Mouse (Mus musculus) yolk sac, embryonic 10.5 days (tissue): ENCODE measurements around the gene Gm11172.

ENCODE experiments used
- DNase-seq: peaks from one replicate; pipeline ENCODE4 v3.0.0-alpha.2; 2017; ENCODE audit warnings: low spot score

The Gm11172 gene

GRCm38 (mm10) chr16:10812865-10813371 lies at the start of gene Gm11172:
Gene Gm11172, plus strand, starts transcription at chr16:10812915.
- no peak for DNase-seq

GRCm38 (mm10) chr16:10763540-10764264 lies 49.0 kb upstream of the Gm11172 start:
- DNase-seq = no peak

- DNase-seq = no peak
Observed at GRCm38 (mm10) chr16:10764323-10764722, 48.4 kb upstream of the Gm11172 start.

GRCm38 (mm10) chr16:10767158-10767557 lies 45.6 kb upstream of the Gm11172 start:
- DNase-seq = peak; percentile 69

- DNase-seq = no peak
Observed at GRCm38 (mm10) chr16:10768821-10769220, 43.9 kb upstream of the Gm11172 start.

- no peak for DNase-seq
Observed at GRCm38 (mm10) chr16:10769661-10770060, 43.1 kb upstream of the Gm11172 start.

GRCm38 (mm10) chr16:10770531-10771325 lies 42.0 kb upstream of the Gm11172 start:
- no peak for DNase-seq

- DNase-seq = no peak
Observed at GRCm38 (mm10) chr16:10771769-10772510, 40.8 kb upstream of the Gm11172 start.

- no peak for DNase-seq
Observed at GRCm38 (mm10) chr16:10773543-10773942, 39.2 kb upstream of the Gm11172 start.

- no peak for DNase-seq
Observed at GRCm38 (mm10) chr16:10774726-10775125, 38.0 kb upstream of the Gm11172 start.

GRCm38 (mm10) chr16:10776322-10776721 lies 36.4 kb upstream of the Gm11172 start:
- no peak for DNase-seq

GRCm38 (mm10) chr16:10777579-10778160 lies 35.0 kb upstream of the Gm11172 start:
- no peak for DNase-seq

- DNase-seq = no peak
Observed at GRCm38 (mm10) chr16:10780631-10781120, 32.0 kb upstream of the Gm11172 start.

- no peak for DNase-seq
Observed at GRCm38 (mm10) chr16:10781862-10782371, 30.8 kb upstream of the Gm11172 start.

GRCm38 (mm10) chr16:10782377-10783151 lies 30.2 kb upstream of the Gm11172 start:
- no peak for DNase-seq

- DNase-seq = no peak
Observed at GRCm38 (mm10) chr16:10783152-10783434, 29.6 kb upstream of the Gm11172 start.

- DNase-seq = no peak
Observed at GRCm38 (mm10) chr16:10783451-10783850, 29.3 kb upstream of the Gm11172 start.

GRCm38 (mm10) chr16:10783883-10784792 lies 28.6 kb upstream of the Gm11172 start:
- DNase-seq = no peak

GRCm38 (mm10) chr16:10784793-10785370 lies 27.8 kb upstream of the Gm11172 start:
- DNase-seq = peak; percentile 93
